Mouse (Mus musculus) embryonic fibroblast, embryonic 13.5 days (primary cell): ENCODE measurements around the gene Gm2a.

Experiments
- CTCF ChIP-seq: IDR thresholded peaks from 2 replicates; pipeline ENCODE4 v1.5.1; 2011; ENCODE audit warnings: mild to moderate bottlenecking, control low read depth, low read length, moderate library complexity, borderline replicate concordance; ENCODE audit not compliant: insufficient read depth
- POLR2A ChIP-seq: IDR thresholded peaks from 2 replicates; pipeline ENCODE4 v1.6.1; 2011; ENCODE audit warnings: low read depth, mild to moderate bottlenecking, control low read depth, low read length, moderate library complexity

DNA sequence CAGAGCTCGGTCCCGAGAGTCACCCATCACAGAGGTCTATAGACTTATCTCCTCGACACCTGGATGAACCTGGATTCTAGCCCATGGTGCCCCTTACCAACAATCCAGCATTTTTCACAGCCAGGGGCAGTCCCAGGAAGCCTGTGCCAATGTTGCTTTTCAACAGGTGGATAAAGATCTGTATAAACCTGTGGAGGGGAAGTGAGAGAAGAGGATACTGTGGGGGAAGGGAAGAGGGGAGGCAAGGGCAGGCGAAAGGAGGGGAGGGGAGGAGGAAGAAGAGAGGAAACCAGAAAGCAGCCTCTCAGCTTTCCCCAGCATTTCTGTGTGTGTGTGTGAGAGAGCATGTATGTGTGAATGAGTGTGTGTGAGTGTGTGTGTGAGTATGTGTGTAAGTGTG is 50.5 kb downstream of the Gm2a start:
- TF ChIP-seq CTCF (no peak), POLR2A (no peak)
